Mouse (Mus musculus) adipocyte (in vitro differentiated cells): ENCODE measurements at regions not wholly inside any gene's neighbourhood (a gene's known extent, or its start where the extent isn't known, plus 50 kb on each side); places are given as distances from the start of the nearest gene placed in this dataset.

Experiments
- DNase-seq: peaks from one replicate; pipeline ENCODE4 v3.0.0-alpha.2; 2016; ENCODE audit warnings: low spot score

DNA sequence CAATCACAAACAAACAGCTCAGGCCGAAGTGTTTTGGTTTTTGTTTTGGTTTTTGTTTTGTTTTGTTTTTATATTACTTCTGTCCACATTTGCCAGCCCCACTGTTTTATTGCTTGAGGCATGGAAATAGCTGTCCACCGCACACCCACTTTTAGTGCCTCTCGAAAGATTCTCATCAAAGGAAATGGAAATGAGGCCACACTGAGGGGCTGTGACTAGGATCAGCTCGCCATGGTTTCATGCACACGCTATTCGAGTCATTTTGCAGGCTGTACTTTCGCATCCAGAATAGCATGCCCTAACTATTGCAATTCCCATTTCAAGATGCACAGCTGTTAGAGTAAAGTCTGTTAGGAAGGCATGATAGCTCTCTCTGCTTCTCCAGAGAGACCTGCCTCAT, 1543.4 kb upstream of the Tenm3 start:
- no peak for DNase-seq

DNA sequence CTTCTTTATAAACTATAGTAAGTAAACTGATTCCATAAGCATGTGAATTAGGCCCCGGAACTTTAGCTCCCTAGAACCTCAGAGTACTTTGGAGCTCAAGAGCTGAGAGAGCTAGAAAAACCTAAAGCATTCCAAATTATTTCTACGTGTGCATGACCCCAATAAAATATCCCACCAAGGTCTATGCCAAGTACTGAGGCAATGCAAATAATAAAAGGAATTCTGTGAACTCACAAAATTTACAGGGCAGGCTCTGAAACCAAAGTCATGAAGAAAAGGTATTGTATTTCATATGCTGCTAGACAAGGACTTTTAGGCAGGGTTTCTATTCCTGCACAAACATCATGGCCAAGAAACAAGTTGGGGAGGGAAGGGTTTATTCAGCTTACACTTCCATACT, 1539.9 kb upstream of the Tenm3 start:
- DNase-seq, result no peak

DNA sequence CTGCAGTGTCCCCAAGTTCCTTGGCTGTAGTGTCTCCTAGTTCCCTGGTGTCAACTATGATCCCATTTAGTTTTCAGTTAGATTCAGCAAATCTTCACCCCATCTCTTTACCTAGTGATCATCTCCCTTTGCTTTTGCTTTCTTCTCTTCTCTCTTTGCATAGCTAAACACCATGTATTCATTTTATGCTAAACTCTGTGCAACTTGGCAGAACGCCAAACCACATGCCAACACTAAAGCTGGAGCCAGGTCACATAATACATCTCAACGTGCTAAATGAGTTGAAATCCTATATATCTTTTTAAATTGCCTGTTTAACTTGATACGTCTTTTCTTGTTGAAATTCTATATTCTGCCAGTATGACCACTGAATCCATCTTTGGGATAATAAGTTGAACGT, 1536.0 kb upstream of the Tenm3 start:
- DNase-seq, result no peak

DNA sequence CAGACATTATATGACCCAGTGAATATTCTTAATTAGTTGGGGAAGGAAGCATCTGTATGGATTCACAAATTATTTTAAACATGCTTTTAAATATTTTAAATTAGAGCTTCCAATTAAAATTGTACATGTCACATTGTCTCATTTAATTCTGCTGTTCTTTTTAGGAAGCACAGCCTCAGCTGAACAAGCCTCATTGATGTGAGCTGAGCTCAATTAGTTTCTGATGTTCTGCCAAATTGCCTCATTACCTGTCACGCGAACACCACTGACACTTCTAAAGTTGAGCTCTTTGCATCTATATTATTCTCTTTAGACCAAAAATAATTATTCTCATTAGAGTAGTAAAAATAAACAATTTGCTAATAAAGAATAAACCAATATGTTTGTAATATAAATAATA, 1530.0 kb upstream of the Tenm3 start:
- DNase-seq, result no peak

DNA sequence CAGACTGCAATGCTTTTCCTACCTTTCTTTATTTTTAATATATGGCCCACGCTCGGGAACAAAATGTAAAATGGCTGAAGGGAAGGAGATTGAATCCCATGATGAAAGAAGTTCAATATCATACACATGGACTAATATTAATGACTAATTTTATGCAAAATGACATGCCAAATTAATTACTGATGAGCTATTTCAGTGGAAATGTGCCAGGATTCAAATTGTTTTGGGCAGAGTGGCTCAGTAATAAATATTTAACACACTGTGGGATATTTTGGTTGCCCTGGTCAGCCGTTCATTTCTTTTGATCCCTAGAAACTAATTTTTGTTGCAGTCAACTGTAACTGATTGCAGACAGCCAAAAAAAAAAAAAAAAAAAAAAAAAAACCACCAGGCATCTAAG, 1482.7 kb upstream of the Tenm3 start:
- no peak for DNase-seq

DNA sequence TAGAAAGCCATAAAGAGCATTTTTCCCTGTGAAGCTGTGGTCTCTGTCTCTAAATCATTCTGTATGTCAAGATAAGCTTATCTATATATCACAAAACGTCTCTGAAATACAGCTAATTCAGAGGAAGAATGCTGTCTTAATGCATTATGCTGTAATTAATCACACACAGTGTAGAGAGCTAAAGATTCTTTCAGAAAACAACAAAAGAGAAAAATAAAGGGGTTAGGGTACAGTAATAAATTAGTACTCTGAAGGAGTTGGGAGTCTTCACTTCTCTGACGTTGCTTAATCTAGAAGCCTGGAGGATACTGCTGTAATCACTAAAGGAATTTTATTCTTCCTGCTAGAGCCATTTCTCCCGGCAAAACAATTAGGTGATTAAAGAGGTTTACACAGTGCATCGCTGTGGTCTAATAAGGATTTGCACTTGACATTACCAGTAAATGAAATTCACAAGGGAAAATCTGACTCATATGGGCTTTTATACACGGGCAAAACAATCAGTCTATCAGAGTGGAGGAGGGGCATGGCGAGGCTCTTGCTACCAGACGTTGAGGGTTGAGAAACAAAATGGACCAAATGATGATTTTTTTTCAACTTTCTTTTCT, 1477.7 kb upstream of the Tenm3 start:
- no peak for DNase-seq

DNA sequence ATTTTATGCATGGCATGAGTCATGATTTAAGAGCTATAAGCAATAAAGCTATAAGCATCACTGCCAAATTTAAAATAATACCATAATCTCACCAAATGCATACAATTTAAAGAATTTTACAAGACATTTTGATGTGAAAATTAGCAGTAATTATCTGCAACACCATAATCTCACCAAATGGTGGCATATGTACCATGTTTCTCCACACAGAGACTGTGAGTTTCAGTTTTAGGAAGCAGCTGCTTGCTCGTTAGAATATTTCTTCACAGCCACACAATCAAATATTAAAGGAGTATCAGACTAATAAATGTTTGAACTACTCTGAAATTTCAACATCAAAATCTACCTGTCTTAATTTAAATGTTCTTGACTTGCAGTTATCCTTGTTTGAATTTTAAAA, 1472.9 kb upstream of the Tenm3 start:
- no peak for DNase-seq

DNA sequence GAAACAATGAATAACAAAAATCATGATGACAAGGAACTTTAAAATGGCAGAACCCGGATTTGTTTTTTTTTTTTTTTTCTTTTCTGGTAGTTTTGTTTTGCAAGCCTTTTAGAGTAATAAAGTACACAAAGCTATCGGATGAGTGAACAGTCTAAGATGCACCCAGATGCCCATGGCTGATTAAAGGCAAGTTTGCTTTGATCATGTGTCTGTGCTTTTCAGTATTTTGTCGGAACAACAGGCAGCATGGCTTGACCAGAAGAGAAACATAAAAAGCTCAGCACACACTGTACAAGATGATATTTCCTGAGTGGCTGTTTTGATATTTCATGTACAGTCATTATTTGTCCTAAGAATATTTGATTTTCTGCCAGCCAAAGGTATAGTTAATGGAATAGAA, 1466.6 kb upstream of the Tenm3 start:
- DNase-seq, result no peak

DNA sequence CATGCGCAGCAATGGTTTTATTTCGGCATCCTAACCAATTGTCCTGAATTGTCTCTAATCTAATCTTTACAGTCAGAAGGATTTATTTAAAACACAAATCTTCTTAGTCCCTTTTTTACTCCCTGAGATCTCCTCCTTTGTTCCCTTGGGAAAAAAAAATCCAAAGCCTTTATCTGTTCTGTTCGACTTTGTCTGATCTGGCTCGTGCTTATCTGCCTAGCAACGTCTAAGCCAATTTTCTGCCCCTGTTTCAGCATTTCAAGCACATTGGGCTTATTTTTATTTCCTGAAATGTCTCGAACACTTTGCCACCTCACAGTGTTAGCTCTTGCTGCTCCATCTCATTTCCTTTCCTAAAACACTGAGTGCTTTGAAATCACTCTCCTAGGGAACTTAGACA, 1456.6 kb upstream of the Tenm3 start:
- DNase-seq, result no peak

DNA sequence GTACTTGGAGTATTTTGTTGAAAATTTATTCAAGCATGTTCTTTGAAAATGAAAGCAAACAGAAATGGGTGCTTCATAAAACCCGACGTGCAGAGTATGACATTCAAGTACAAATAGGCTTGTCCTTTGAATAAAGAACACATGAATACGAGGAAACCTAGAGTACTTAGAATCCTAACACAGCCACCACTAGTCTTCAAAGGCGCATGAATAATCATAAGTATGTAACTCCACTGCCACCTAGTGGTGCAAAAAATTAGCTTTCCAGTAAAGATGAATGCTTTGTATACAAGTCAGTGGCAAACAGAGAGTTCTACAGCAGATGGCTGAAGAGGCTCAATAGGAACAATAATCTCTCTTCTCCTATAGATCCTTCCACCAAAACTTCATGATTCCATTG, 1449.8 kb upstream of the Tenm3 start:
- peak; percentile 68 for DNase-seq

DNA sequence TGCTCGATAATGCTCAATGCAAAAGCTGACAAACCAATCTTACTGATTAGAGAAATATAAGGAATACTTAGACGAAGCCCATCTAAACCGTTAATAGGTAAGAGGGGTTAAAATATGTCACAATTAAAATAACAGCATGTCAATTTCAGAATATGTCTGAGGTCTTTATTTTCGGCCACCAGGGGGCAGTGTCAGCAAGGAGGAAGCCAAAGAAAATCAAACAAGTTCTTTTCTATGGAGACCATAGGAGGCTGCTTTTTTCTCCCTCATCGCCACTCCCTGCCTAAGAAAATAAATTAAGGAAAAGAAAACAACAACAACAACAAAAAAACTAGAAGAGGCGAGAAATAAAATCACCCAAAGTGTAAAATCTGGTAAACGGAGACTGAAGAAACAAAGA, 1448.4 kb upstream of the Tenm3 start:
- peak; percentile 49 for DNase-seq

DNA sequence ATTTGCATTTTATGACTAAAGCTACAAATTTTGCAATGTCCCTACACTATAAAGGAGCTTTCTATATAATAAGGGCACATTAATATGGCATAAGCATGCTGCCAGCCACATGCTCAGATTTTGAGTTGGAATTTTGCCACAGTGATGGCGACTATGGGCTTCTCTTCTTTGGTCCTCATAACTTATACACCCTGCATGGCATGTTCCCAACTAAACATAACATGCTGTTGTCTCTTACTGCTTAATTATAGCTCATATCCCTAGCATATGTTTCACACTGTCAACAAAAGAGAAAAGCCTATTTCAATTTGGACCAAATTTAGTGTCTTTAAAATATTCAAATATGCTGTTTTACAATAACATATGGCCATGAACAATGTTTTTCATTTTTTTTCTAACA, 1432.6 kb upstream of the Tenm3 start:
- DNase-seq, result no peak

DNA sequence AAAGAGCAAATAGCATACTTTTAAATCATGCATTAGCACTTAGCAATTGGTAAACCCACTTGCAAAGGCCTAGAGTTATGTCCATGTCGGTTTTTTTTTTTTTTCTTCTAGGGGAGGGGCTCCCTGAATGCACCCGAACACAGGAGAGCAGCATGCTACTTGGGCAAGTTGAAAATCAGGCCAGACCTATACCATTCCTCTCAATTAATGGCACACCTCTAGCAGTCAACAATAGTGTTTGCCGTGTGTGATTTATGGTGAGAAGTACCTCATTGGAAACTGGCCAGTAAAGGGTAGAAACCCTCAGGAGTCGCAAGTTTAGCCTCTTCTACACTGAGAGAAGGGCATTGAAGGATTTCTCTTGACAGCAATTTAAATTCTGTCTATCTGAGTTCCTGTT, 1421.0 kb upstream of the Tenm3 start:
- no peak for DNase-seq
